Mouse (Mus musculus): ENCODE data around the gene Bhlha9. TPM values are rescaled to one million over a fixed set of nuclear protein-coding genes. Genes with fewer than 3 reads are reported as not detected.

Gene Bhlha9
- polyA plus RNA-seq, 2 experiments, result not detected

DNA sequence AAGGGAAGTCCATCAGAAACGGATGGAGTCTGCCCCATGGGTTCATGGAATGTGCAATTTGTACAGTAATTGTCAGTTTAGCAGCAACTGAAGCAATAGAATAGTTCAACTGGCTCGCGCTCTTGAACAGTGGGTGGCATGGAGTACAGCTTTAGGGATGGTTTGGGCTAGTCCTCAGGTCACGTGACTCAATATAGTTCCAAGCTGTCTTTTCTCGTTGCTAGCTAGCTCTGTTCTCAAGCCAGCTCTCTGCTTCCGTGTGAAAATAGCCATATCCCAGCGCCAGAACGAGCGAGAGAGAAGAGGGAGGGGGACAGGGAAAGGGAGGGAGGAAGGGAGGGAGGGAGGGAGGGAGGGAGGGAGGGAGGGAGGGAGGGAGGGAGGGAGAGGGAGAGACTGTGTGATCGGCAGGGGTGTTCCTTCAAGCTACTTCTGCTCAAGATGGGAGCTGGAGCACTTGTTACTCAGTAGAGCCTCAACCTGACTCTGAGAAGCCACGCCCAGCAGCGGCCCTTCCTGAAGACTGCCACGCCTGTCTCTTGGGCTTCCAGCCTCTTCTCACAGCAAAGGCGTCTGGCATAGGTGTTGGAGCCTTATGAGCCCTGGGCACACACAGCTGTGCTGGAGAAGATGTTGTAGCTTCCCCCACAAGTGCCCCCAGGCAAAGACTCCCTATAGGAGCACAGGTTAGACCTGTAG is 21.3 kb upstream of the Bhlha9 start:
- H3K9ac ChIP-seq (replicated peaks), result no peak overlapping the region
- no peaks in the 10 kb centered on the region for H3K4me1 ChIP-seq (replicated peaks; ENCODE audit: control insufficient read depth in 2 of 2, insufficient read depth in 2 of 2, low read length in 1 of 2)
- TF ChIP-seq CTCF (IDR thresholded peaks at IDR 0.05; ENCODE audit: low read depth) (no peak), EP300 (IDR thresholded peaks at IDR 0.05; ENCODE audit: low read depth) (no peak)
- H3K27ac ChIP-seq, result no peak overlapping the region
- WGBS (ENCODE audit: insufficient replicate concordance), result 43% methylated on average over 12 of the region's 14 CpGs
- no peak overlapping the region for H3K4me3 ChIP-seq (ENCODE audit: insufficient read depth in 1 of 2, low read depth in 2 of 2, low read length in 2 of 2)
- DNase-seq (ENCODE audit: low read depth in 3 of 3, low spot score in 3 of 3) (no peak), ATAC-seq (ENCODE audit: insufficient read depth) (no peak)
- H3K27me3 ChIP-seq (ENCODE audit: control insufficient read depth, insufficient read depth, low read length), result peaks cover 3% of the 10 kb centered on the region
- H3K4me2 ChIP-seq (ENCODE audit: low read depth), result no peak overlapping the region
- H3K9me3 ChIP-seq (ENCODE audit: control insufficient read depth, low read length), result no peaks in the 10 kb centered on the region
- no peaks in the 10 kb centered on the region for H3K36me3 ChIP-seq (replicated peaks; ENCODE audit: control insufficient read depth, insufficient read depth, low read depth)

DNA sequence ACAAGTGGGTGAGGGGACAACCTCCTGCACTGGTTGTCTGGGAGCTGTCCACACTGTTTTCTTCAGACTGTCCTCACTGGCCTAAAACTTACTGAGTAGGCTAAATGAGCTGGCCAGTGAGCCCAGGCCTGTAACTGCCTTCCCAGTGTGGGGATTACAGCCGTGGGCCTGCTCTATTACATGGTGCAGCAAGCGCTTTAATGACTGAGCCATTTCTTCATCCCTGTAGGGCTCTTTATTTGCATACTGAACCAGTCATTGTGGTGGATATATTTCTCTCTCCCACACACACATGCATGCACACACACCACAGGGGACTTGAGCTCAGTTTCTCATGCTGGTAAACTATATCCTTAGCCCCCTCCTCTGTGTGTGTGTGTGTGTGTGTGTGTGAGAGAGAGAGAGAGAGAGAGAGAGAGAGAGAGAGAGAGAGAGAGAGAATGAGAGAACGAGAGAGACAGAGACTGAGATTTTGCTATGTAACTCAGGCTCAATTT is 19.4 kb upstream of the Bhlha9 start:
- Histone ChIP-seq H3K27ac (no peak overlapping the region), H3K4me1 (replicated peaks; ENCODE audit: control insufficient read depth in 2 of 2, insufficient read depth in 2 of 2, low read length in 1 of 2) (no peaks in the 10 kb centered on the region), H3K9me3 (ENCODE audit: control insufficient read depth, low read length) (no peaks in the 10 kb centered on the region), H3K9ac (replicated peaks) (no peak overlapping the region), H3K4me3 (ENCODE audit: insufficient read depth in 1 of 2, low read depth in 2 of 2, low read length in 2 of 2) (no peak overlapping the region), H3K4me2 (ENCODE audit: low read depth) (no peak overlapping the region), H3K27me3 (ENCODE audit: control insufficient read depth, insufficient read depth, low read length) (no peaks in the 10 kb centered on the region), H3K36me3 (replicated peaks; ENCODE audit: control insufficient read depth, insufficient read depth, low read depth) (no peaks in the 10 kb centered on the region)
- TF ChIP-seq EP300 (IDR thresholded peaks at IDR 0.05; ENCODE audit: low read depth) (no peak), CTCF (IDR thresholded peaks at IDR 0.05; ENCODE audit: low read depth) (no peak)
- 42% methylated on average over 3 of the region's 3 CpGs for WGBS (ENCODE audit: insufficient replicate concordance)
- DNase-seq (ENCODE audit: low read depth in 3 of 3, low spot score in 3 of 3) (no peak), ATAC-seq (ENCODE audit: insufficient read depth) (no peak)

DNA sequence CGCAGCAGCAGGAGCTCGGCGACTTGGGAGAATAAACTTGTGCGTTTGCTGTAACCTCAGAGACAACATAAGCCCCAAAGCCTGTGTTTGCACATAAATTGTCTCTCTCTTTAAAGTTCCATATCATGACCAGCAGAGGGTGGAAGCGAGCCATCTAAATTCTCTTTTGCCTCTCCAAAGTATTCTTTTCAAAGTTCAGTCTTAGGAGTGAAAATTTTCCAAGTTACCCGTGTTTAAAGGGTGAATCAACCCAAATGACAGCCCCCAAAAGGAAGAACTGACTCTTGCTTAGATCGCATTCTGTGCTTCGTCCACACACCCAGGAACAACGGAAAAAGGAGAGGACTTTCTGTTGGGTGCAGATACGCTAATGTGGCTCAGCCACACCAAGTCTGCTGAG is 17.2 kb upstream of the Bhlha9 start:
- no peak overlapping the region for H3K4me3 ChIP-seq (ENCODE audit: insufficient read depth in 1 of 2, low read depth in 2 of 2, low read length in 2 of 2)
- WGBS (ENCODE audit: insufficient replicate concordance), result 7% methylated on average over 10 of the region's 10 CpGs
- no peak overlapping the region for H3K4me2 ChIP-seq (ENCODE audit: low read depth)
- no peaks in the 10 kb centered on the region for H3K36me3 ChIP-seq (replicated peaks; ENCODE audit: control insufficient read depth, insufficient read depth, low read depth)
- DNase-seq (ENCODE audit: low read depth in 3 of 3, low spot score in 3 of 3) (peak in 1 of 3 experiments; percentile 4), ATAC-seq (ENCODE audit: insufficient read depth) (no peak)
- H3K4me1 ChIP-seq (replicated peaks; ENCODE audit: control insufficient read depth in 2 of 2, insufficient read depth in 2 of 2, low read length in 1 of 2), result no peaks in the 10 kb centered on the region
- no peak overlapping the region for H3K9ac ChIP-seq (replicated peaks)
- no peaks in the 10 kb centered on the region for H3K9me3 ChIP-seq (ENCODE audit: control insufficient read depth, low read length)
- no peaks in the 10 kb centered on the region for H3K27me3 ChIP-seq (ENCODE audit: control insufficient read depth, insufficient read depth, low read length)
- TF ChIP-seq CTCF (IDR thresholded peaks at IDR 0.05; ENCODE audit: low read depth) (peak; percentile 45), EP300 (IDR thresholded peaks at IDR 0.05; ENCODE audit: low read depth) (no peak)
- no peak overlapping the region for H3K27ac ChIP-seq

DNA sequence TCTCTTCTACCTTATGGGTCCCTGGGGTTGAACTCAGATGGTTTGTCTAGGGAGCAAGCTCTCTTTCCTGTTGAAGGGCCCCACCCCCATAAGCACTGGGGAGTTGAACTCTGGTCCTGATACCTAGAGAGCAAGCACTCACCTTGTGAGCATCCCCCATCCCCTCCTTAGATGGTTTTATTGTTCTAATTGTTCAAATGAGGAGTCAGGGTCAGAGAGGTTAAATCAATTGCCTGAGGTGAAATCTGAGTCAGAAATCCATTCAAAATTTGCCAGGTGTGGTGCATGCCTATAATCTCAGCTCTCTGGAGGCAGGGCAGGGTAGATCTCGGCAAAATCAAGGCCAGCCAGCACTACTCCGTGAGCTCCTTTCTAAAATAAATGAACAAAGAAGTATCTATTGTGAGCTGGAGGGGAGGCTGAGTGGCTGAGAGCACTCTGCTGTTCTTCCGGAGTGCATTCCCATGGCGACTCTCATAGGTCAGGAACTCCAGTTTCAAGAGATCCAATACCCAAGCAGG is 14.8 kb upstream of the Bhlha9 start:
- Histone ChIP-seq H3K4me1 (replicated peaks; ENCODE audit: control insufficient read depth in 2 of 2, insufficient read depth in 2 of 2, low read length in 1 of 2) (no peaks in the 10 kb centered on the region), H3K4me3 (ENCODE audit: insufficient read depth in 1 of 2, low read depth in 2 of 2, low read length in 2 of 2) (no peak overlapping the region), H3K9me3 (ENCODE audit: control insufficient read depth, low read length) (no peaks in the 10 kb centered on the region), H3K27me3 (ENCODE audit: control insufficient read depth, insufficient read depth, low read length) (no peaks in the 10 kb centered on the region), H3K9ac (replicated peaks) (no peak overlapping the region), H3K27ac (no peak overlapping the region), H3K4me2 (ENCODE audit: low read depth) (no peak overlapping the region), H3K36me3 (replicated peaks; ENCODE audit: control insufficient read depth, insufficient read depth, low read depth) (no peaks in the 10 kb centered on the region)
- ATAC-seq (ENCODE audit: insufficient read depth) (no peak), DNase-seq (ENCODE audit: low read depth in 3 of 3, low spot score in 3 of 3) (no peak)
- TF ChIP-seq EP300 (IDR thresholded peaks at IDR 0.05; ENCODE audit: low read depth) (no peak), CTCF (IDR thresholded peaks at IDR 0.05; ENCODE audit: low read depth) (no peak)
- WGBS (ENCODE audit: insufficient replicate concordance), result 52% methylated on average over 4 of the region's 4 CpGs

DNA sequence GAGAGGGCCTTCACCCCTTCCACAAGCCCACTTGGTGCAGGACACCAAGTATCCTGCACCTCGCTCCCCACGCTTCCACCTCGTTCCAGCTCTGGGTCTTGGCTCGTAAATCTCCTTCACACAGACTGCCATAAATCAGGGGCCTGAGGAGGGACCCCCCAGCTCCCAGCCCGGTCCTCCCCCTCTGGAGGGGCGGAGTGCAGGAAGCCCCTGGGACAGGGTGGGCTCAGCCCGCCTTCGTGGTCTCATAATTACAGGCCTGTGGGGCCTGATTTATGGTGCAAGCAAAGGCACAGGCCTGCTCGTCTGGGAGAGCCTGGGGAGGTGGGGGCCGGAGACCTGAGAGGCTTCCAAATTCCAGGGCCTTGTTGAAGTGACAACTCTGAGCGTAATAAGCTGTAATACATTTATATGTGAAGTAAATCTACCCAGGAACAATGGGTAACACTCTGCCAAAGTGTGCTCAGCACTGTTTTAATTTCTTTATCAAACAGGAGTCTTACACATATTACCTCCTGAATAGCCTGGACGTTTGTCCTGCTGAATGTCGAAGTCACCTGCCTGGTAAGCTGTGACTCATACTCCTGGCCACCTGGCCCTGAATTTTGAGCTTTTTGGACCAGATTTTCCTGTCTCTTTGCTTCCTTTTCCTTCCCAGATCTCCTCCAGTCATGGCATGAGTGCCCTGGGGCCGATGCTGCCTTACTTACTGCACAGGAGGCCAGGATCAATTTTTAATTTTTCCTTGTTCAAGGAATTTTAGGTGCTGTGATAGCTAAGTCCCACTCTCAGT is 12.9 kb upstream of the Bhlha9 start:
- TF ChIP-seq CTCF (IDR thresholded peaks at IDR 0.05; ENCODE audit: low read depth), result no peak
- no peak for TF ChIP-seq EP300 (IDR thresholded peaks at IDR 0.05; ENCODE audit: low read depth)
- Histone ChIP-seq H3K4me2 (ENCODE audit: low read depth) (no peak overlapping the region), H3K27ac (no peak overlapping the region), H3K27me3 (ENCODE audit: control insufficient read depth, insufficient read depth, low read length) (no peaks in the 10 kb centered on the region), H3K4me3 (ENCODE audit: insufficient read depth in 1 of 2, low read depth in 2 of 2, low read length in 2 of 2) (no peak overlapping the region), H3K9me3 (ENCODE audit: control insufficient read depth, low read length) (no peaks in the 10 kb centered on the region), H3K9ac (replicated peaks) (no peak overlapping the region), H3K36me3 (replicated peaks; ENCODE audit: control insufficient read depth, insufficient read depth, low read depth) (no peaks in the 10 kb centered on the region), H3K4me1 (replicated peaks; ENCODE audit: control insufficient read depth in 2 of 2, insufficient read depth in 2 of 2, low read length in 1 of 2) (no peaks in the 10 kb centered on the region)
- WGBS (ENCODE audit: insufficient replicate concordance), result 49% methylated on average over 14 of the region's 14 CpGs
- DNase-seq (ENCODE audit: low read depth in 3 of 3, low spot score in 3 of 3) (no peak), ATAC-seq (ENCODE audit: insufficient read depth) (no peak)
